Mouse (Mus musculus): Measurements from ENCODE around the gene Gnai3.

DNA sequence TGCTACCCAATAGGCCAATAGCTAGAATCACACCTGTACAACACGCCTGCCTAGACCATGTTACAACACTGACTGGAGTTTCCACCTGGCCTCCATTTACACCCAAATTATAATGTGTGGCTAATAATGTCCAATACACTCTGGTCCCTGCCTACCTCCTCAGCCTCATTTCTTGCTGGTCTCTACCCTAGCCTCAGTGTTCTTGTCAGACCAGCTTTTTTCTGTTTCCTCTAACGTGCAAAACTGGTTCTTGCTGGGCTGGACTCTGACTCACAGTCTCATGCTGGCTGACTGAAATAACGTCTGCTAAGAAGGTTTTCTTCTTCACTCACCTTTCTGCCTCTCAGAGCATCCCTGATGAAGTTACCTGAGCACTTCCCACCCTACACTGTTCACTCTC is 19.6 kb downstream of the Gnai3 start:
- TF ChIP-seq USF1 (IDR thresholded peaks at IDR 0.05; ENCODE audit: low read depth) = no peak
- no peak for TF ChIP-seq TCF12 (IDR thresholded peaks at IDR 0.05; ENCODE audit: insufficient read depth, poor library complexity, severe bottlenecking)
- no peak for TF ChIP-seq POLR2A (IDR thresholded peaks at IDR 0.05; ENCODE audit: insufficient read length, low read depth)
